Mouse (Mus musculus): ENCODE data around the gene Nsun2.
"Not testable (repeated sequence)": the region's sequence is repeated elsewhere in the genome, so short reads cannot be mapped to it uniquely, and the experiment has no call there.

DNA sequence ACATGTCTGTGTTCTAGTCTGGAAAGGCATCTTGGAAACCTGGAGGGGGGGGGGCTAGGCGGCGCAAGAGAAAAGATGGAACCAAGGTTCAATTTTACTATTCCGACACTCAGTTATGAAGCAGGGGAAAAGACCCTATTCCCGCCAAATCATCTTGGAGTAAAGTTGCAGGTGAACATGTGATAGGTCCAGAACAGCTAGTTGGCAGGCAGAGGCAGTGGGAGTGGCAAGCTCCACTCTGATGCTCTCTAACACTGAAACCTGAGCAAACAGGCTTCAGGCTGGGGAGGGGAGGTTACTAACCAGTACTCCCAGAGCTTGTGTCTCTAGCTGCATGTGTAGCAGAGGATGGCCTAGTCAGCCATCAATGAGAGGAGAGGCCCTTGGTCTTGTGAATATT is 31.9 kb downstream of the Nsun2 start:
- TF ChIP-seq CTCF, EP300 (IDR thresholded peaks at IDR 0.05; ENCODE audit: low read depth): not testable (repeated sequence)
